Mouse (Mus musculus) 3T3-L1 (cell line): ENCODE data around the gene Scfd2.
A peak's percentile ranks its signal among the peaks of the same experiment; 100 is the strongest.

Experiments
- DNase-seq: peaks from one replicate; pipeline ENCODE4 v3.0.0-alpha.2; 2015; ENCODE audit warnings: low read depth, low spot score

The Scfd2 gene

DNA sequence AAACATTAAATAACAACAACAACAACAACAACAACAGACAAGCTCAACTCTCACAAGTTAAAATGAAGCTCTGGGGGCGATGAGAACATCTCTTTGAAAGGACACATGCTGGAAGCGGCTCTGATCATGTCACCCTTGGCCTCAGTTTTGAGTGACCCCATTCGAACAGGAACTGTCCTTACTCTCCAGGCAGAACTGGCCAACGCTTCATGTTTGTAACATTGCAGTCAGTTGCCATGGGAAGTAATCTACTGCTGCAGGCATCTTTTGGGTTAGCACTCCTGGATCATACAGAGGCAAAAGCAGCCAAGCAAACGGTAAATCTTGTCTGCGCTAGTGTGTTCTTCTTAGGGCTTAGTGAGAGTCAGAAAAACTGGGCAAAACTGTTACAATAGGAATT is 219.7 kb downstream of the Scfd2 start:
- no peak for DNase-seq

DNA sequence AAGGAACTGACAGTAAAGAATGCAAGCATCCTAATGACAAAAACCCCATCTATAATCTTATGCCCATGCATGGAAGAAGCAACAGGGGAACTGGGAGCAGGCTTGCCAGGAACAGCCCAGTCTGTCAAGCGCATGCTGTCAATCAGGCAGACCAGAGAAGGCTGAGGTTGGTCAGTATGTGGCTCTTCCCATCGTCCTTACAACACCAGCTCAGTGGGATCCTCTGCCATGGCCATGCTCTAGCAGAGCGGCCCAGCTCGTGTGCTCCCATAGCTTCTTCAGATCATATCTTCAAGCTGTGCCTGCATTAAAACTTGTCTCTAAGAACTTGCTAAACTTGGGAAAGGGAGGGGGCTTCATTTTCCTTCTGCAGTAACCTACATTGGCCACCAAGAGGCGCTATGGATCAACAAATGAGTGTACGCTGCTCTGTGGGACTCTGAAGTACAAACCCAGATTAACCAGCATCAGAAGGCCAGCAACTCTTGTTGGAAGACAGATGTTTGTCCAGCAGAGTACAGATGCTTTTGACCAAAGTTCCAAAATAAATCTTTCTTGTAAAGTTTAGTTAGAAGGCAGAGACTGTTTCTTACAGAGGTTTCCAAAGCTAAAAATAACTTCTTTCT is 220.2 kb downstream of the Scfd2 start:
- DNase-seq = peak; percentile 86

DNA sequence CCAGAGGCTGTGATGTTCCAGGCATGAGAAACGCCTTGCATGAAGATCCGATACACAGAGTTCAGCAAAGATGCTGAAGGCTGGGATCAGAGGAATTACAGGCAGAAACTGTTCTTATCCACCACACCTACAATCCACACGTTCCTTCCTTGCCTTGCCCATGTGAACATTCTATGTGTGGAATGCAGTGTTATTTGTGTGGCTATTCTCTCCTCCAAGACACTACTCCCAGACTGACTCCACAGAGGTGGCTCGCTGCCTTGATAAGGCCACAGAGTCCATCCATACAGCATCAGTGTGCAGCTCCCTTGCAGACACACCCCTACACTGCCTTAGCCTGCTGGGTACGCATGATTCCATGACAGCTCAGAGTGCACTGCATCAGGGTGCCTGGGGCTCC is 221.5 kb downstream of the Scfd2 start:
- DNase-seq = no peak

DNA sequence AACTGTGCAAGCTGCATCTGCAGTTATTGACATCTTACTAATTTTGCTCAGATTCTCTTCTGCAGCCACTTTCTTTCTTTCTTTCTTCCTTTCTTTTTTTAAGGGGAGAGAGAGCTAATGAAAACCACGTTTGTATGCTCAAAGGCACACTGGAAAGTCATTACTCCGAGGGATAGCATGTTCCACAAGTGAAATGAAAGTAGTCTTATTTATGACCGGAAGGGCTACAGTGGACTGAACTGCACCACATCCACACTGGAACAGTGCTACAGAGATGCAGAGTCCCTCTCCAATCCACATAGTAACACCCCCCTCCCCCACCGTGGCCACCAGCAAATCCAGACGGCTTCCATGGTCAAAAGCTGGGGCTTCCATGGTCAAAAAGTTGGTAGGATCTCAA is 224.3 kb downstream of the Scfd2 start:
- no peak for DNase-seq

DNA sequence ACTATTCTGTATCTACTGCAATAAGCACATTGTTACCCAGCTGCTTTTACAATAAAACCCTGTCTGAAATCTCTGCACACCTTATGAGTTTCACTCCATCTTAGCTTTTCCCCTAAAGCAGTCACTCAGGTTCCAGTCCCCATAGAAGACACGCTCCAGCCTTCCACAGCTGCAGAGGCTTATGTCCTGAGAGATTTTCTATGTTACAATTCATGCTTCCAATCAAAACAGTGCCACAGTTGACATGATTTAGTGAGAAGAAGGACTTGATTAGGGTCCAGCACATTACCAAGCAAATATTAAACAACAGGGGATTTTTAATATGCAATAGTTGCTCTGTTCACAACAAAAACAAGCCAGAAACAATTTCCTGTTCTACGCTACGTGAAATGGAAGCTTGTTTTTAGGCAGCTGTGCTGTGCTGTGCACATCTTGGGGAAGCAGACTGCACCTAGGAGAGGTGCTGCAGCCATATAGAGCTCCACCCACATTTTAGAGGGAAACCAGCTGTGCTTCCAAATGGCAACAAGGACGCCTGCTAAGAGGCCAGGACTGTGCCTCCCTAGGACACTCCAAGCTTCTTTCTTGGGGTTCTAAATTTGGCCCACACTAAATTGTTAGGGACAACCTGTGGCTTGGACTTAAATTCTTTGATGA is 225.9 kb downstream of the Scfd2 start:
- no peak for DNase-seq

DNA sequence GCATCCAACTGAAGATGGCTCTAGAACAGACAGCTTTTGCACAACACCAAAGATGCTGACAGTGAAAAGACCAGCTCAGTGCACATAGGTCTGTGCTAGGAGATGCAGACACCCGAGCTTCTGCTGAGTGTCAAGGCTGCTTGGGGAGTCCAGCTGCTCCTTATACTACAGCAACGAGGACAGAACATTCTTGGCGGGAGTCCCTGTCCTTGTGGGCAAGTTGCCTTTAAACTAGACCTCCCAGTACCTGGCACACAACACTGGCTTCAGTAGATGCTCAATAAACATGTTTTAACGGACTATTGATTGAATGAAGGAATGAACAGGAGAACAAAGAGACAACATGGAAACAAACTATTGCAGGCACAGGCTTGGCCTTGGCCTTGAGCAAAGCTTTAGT is 226.8 kb downstream of the Scfd2 start:
- DNase-seq = peak; percentile 56

DNA sequence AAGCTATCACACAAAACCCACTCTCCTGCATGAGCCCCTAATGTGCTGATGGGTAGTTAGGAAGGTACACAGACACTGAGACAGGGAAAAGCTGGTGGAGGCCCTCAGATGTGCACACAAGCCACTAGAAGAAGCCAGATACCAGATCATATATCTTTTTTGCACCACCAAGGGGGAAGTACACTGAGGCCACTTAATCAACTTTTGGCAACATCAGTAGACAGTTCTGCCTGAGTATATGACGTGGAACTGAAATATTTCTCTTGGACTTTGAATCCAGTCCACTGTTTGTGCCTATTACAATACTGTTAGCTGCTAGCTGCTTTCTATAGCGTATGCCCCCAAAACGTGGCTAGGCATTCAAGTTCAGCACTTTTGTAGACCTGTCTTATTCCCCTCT is 229.2 kb downstream of the Scfd2 start:
- peak; percentile 56 for DNase-seq

DNA sequence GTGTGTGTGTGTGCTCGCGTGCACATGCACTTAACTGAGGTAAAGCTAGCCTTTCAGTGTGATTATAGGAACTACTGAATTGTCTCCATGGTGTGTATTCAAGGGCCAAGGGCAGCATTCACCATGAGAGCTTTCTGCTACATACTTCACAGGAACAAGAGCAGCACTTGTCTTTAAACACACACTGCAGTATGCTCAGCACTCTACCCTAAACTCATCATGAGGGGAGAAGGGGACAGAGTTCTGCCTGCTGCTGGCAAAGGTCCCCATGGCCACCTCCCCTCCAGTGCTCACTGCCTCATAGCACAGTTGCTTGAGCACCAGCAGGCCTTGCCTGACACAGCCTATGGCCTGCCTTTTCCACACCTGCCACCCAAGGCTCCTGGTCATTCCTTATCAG is 230.1 kb downstream of the Scfd2 start:
- no peak for DNase-seq

DNA sequence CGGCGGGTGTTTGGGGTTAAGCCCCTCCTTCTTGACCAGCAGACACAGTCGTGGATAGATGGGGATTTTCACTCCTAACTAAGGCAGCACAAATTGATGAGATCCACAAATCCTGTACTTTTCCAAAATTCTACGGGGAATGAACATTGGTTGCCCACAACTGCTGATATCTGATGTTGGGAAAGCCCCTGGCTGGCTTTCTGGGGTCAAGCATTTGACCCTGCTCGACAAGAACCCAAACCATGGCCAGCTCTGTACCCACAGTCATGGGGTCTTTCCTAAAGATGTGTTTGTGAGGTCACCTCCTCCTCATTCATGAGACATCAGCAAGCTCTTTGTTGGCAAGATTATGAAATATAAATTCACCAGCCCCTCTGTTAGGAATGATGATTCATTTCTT is 230.6 kb downstream of the Scfd2 start:
- peak; percentile 78 for DNase-seq

DNA sequence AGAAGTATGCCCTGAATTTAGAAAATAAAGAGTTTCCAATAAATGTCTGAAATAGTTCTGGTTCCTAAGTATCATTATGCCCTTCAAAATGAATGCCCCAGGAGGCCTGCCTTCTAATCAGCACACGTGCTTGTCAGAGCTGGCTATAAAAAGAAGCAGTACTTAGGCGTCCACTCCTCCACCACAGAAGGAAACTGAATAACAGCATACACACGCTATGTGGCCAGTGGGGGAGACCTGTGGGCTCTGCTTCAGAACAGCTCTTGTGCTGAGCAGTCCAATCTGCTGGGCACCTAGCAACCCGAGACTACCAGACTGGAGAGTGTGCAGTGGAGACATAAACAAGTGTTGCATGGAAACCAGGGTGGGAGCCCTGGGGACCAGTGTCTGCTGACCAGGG is 231.4 kb downstream of the Scfd2 start:
- peak; percentile 49 for DNase-seq

DNA sequence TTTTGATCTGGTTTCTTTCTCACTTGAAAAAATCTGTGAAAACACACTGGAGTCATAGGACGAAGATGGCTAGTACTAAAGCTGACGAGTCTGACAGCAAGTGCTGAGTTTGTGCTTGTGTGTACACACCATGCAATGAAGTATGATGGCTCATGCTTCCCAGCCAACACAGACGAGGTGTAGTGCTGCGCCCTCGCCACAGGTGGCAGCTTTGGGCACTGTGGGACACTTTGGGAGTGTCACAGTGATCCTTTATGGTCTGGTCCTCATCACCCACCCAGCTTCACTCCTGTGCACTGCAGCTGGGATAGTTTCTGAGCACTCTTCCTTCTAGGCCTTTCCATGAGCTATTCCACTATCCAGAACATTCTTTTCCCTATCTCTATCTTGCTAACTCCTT is 234.4 kb downstream of the Scfd2 start:
- no peak for DNase-seq

DNA sequence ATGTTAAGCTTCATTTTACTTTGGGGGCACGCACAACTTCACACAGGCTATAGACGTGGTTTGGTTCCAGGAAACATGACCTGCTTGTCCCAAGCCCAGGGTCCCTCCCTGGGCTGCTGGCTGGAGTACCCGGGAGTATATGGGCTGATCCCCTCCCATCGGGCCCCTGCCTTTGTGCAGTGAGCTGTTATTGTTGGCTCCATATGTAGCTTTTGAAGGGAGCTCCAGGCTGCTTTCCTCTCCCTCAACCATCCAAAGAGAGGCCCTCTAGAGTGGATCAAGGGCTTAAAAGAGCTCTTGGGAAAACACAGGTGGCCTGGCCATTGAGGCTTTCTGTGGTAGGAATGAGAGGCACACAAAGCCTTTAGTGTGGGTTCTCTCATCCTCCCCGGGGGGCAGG is 235.5 kb downstream of the Scfd2 start:
- DNase-seq = no peak

DNA sequence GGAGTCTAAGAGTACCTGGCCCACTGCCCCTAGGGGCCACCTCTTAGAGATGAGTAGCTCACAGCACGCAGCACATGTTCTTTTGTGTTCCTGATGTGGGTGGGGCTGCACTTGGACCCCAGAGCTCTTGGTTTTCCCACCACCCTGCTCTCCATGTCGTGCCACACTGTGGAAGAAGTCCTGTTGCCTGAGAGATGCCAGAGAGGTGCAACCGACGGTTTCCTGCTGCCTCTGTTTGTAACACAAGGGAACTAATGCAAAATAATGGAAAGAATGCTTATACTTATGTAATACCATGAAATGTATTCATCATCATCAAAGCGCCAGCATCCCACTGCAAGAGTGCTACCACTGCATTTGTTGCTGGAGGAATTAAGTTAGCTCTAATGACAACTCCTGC is 238.0 kb downstream of the Scfd2 start:
- DNase-seq = no peak

DNA sequence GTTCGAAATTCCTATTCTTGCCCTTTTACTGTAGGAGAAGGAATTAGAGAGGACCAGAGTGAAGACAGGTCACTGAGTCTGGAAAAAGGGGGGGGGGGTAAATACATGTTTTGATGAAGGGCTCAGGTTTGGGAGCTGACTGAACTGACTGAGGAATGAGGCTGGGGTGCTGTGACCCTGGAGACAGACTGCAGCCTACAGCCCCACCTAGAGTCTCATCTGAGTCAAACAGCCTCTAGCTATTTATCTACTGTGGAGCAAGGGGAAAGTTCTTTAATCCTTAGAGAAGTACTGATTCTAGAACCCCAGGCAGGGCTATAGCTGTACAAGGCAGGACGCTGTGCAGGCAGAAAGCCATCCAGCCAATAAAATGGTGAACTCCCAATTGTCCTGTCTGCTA is 239.5 kb downstream of the Scfd2 start:
- DNase-seq = peak; percentile 57

DNA sequence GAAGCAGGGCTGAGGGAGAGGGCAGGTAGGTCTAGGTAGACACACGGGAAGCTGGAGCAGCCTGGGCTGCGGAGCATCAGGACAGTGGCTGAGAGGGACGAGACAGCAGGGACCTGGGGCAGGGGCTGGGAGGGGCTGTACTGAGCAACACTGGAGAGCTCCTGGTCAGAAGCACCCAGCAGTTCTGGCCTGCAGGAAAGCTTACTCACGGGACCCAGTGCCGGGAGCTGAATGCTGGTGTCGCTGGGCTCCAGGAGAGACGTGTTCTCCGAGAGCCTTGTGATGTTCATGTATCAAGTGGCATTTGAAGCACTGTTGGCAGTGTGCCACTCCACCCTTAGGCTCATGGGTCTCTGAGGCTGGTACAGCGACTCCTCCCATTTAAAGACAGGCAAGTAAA is 240.0 kb downstream of the Scfd2 start:
- no peak for DNase-seq

DNA sequence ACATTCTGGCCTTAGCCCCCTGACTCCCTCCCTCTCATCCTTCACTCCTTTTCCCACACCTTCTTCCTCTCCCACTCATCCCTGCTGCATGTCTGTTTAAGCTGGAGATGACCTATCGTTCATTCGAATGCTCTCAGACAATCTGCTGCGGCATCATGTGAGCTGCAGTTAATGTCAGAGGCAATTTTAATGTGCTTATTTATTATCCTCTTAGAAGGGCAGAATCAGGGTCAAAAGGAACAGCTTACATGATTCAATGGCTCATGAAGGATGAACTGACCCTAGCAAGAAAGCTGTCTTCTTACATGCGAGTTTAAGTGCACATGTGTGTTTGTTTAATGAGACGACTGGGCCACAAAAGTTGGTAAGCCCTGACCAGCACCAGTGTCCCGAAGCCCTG is 241.6 kb downstream of the Scfd2 start:
- DNase-seq = no peak

DNA sequence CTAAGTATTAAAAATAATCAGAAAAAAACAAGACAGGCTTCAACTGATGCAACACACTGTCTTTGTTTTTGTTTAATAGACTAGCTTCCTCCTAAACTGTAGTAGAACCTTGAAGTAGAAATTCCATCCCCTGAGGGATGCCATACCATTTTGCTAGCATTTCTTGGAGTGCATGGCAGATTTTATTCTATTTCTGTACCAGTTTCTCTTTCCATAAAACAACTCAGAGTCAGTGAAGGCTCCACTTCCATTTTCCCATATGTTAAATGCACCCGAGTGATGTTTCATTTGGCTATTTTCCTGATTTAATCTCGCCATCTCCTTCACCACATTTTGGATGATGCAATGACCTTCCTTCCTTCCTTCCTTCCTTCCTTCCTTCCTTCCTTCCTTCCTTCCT is 243.4 kb downstream of the Scfd2 start:
- no peak for DNase-seq

DNA sequence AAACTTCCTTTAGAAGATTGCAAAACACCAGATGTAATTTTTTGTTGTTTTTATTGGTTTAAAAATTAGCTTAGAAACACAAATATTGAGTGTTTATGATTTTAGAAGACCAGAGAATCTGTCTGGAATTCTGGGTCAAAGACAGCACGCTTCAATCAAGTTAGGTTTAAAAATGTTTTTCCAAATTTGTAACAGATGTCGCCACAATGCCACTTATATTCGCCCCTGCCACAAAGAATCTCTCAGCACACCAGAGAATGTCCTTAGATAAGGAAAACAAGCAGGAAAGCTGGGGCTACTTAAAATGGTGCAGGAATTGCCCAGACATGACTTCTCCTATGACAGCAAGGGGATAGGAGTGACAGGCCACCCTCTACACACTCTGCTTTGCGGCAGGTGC is 245.3 kb downstream of the Scfd2 start:
- DNase-seq = peak; percentile 64

DNA sequence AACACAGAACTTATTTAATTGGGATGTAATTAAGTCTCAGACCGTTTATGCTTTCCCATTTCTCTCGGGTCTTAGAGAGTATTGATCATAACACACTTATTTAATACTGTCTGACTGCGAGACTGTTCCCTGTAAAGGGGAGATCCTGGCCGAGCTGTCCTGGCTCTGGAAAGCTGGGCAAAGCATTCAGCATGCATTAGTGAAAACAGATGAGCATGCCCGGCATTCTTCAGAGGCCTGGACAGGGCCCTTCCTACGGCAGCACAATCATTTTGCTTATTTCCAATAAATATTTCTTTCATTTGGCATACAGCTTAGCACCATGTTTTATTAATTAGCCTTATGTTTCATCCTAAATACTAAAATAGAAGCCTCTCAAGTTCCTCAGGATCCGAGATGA is 245.8 kb downstream of the Scfd2 start:
- DNase-seq = peak; percentile 74

DNA sequence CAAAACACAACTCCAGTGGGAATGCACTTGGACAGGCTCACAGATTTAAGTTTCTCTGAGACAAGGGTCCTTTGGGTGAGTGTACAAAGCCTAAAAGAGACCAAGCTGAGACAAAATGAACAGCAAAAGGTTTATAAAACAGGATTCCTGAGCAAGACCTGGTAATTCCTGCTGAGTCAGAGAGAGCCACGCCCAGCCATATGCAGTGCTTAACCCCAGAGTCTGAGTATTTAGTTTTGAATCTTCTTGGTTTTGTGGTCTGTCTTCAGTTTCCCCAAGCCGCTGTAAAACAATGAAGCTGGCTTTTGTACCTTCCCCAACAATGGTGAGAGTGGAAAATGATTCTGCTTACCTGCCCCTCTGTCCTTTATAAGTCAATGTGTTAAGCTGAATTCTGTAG is 246.3 kb downstream of the Scfd2 start:
- peak; percentile 95 for DNase-seq

DNA sequence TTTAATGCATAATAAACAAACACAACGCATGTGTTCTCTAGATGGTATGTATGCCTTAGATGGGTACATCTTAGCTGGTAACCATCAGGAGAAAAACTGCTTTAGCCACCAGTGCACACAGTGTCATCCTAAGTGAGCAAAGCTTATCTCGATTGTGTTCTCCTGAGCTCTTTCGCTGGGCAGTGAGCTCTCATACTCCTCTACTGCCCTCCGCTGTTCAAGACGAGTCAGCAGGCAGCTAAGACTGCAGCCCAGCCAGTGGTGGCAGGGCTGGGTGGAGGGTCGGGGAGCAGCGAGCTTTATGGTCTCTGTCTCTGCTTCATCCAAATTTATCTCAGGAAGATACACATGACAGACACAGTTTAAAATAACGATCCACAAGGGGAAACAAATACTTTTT is 248.0 kb downstream of the Scfd2 start:
- DNase-seq = peak; percentile 74

DNA sequence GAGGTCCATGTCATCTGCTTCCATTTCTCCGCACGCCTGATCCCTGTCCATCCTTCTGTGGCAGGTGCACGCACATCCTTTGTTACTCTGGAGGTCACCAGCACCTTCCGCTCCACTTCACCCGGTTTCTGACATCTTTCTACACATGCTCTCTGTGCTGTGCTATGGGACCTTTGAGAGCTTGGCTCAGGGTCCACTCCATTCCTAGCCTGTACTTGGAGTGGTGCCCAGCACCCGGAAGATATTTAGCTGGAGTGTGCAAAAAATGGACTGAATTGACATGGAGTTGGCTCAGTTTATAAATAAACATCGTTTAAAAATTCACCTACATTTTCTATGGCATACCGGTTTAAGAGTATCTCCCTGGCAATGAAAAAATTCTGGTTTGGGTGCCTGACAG is 250.1 kb downstream of the Scfd2 start:
- peak; percentile 42 for DNase-seq

DNA sequence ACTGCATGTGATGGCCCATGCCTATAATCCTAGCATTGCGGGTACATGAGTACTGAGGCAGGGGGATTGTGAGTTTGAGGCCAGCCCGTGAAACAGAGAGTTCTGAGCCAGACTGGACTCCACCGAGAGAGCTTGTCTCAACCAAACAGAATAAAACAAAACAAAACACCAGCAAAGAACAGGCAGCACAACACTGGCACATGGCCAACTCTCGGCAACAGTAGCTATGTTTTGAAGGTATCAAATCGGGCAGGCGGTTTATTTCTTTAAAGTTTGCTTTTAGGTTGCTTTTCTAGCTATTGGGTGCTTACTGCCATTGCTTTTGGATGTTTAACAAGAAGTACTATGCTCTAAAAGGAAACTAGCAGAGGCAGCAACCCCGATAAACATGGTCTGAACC is 251.9 kb downstream of the Scfd2 start:
- no peak for DNase-seq

DNA sequence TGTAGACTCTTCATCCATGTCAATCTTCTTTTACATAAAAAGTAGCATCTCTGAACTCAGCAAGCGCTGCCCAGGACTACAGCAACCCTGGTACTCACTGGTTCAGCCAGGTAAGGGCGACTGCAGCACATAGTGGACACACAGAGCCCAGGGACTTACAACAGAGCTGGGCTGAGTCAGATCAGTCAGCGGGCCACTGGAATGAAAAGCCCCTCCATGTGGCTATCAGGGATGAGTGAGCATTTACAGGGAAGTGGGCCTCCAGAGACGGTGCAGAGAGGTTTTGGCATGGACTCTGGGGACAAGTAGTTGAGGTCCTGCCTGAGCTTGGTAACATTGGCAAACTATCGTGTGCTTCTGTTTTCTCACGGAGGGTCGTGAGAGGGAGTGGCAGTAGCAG is 253.1 kb downstream of the Scfd2 start:
- DNase-seq = no peak
